Mouse (Mus musculus) limb, embryonic 14.5 days (tissue): Measurements from ENCODE around the gene Smim13. TPM values are rescaled to one million over a fixed set of nuclear protein-coding genes. Genes with fewer than 3 reads are reported as not detected.
A peak's percentile ranks its signal among the peaks of the same experiment; 100 is the strongest.

Experiments used
- ATAC-seq: fragments of 200-750 bp; cut with Nextera tagmentation; 2 replicates; pipeline ENCODE4 v1.8.0; 2017; ENCODE audit warnings: low read depth, moderate number of reproducible peaks, moderate TSS enrichment; ENCODE audit not compliant: low FRiP score
- DNase-seq: peaks from one replicate; pipeline ENCODE4 v3.0.0-alpha.2; 2015; ENCODE audit warnings: low spot score
- H3K27ac ChIP-seq: fragments of 300-500 bp; sonication (generic); replicated peaks from 2 replicates; pipeline ENCODE4 v1.5.1; 2014; ENCODE audit warnings: low read depth, mild to moderate bottlenecking, low read length, moderate library complexity, mixed read lengths
- H3K27me3 ChIP-seq: fragments of 300-500 bp; sonication (generic); 2 replicates; pipeline ENCODE4 v1.6.1; 2014; ENCODE audit warnings: low read length, mixed read lengths; ENCODE audit not compliant: control insufficient read depth, insufficient read depth
- H3K36me3 ChIP-seq: fragments of 300-500 bp; sonication (generic); 2 replicates; pipeline ENCODE4 v1.6.1; 2014; ENCODE audit warnings: mild to moderate bottlenecking, low read length, moderate library complexity, mixed read lengths; ENCODE audit not compliant: control insufficient read depth, insufficient read depth
- H3K4me1 ChIP-seq: fragments of 300-500 bp; sonication (generic); 2 replicates; pipeline ENCODE4 v1.6.1; 2014; ENCODE audit warnings: antibody characterized with exemption, low read length, mixed read lengths; ENCODE audit not compliant: control insufficient read depth, insufficient read depth
- H3K4me2 ChIP-seq: fragments of 300-500 bp; sonication (generic); replicated peaks from 2 replicates; pipeline ENCODE4 v1.6.1; 2014; ENCODE audit warnings: low read depth, mild to moderate bottlenecking, low read length, moderate library complexity; ENCODE audit not compliant: severe bottlenecking
- H3K4me3 ChIP-seq: fragments of 300-500 bp; sonication (generic); replicated peaks from 2 replicates; pipeline ENCODE4 v1.5.1; 2014; ENCODE audit warnings: low read length
- H3K9ac ChIP-seq: fragments of 300-500 bp; sonication (generic); 2 replicates; pipeline ENCODE4 v1.6.1; 2014; ENCODE audit warnings: mild to moderate bottlenecking, low read depth, low read length, moderate library complexity; ENCODE audit not compliant: severe bottlenecking
- H3K9me3 ChIP-seq: fragments of 300-500 bp; sonication (generic); 2 replicates; pipeline ENCODE4 v1.6.1; 2016; ENCODE audit warnings: low read length; ENCODE audit not compliant: control insufficient read depth
- POLR2A ChIP-seq: fragments of 200-500 bp; IDR thresholded peaks from 2 replicates; pipeline ENCODE4 v1.8.0; 2012; ENCODE audit warnings: inconsistent platforms, mild to moderate bottlenecking, moderate library complexity, borderline replicate concordance; ENCODE audit not compliant: insufficient read depth, insufficient read length; ENCODE audit errors: extremely low read depth
- WGBS: fragments of 180-500 bp; shearing (Covaris S2); extraction: QIAGEN DNeasy Blood & Tissue Kit; methylation state at CpG from one replicate; pipeline ENCODE4 v1.1.7; 2014; 5-methylcytosine and 5-hydroxymethylcytosine counted together
- polyA plus RNA-seq, 2 experiments: library from polyadenylated mRNA; depleted of rRNA in 1 of 2; stranded (reverse) in 1 of 2; unstranded in 1 of 2; fragments of >200 nt; fragmentation: Nextera tagmentation in 1 of 2; extraction: Ambion mirVana in 1 of 2; gene quantifications; 2 replicates each; pipeline versions ENCODE4 v1.2.1 to v1.2.3; 2012 to 2014

Smim13 gene
- polyA plus RNA-seq, 2 experiments, result 12.3 to 15.8 TPM

DNA sequence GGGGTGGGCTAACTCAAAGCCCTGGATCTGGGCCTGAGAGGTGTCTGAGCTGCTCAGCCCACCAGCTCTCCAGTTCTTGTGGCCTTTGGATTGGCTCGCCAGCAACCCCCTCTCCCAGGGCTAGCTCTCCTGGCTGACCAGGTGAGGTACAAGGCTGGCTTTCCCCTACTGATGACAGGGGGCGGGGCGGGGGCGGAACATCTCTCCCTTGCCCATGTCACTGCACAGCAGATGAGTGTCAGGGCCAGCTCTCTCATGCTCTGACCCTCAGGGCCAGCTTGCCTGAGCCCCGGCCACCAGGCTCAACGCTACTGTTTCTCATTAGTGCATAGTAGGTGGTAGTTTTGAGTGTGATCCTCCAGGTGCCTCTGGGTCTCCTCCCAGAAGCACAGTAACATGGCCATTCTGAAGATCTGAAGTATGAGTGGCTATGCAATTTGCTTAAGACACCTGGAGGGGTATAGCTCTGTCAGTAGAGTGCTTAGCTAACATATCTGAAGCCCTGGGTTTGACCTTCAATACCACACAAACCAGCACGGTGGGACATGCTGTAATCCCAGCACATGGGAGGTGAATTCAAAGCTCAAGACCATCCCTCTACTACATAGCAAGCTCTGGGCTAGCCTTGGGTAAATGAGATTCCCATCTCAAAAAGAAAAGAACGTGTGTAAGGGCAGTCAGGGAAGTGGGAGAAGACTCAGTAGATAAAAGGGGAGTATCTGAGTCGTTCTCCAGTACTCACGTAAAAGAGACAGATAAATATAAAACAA lies 11.4 kb upstream of the Smim13 start:
- WGBS, result 64% methylated on average over 10 of the region's 10 CpGs
- Histone ChIP-seq H3K36me3 (no peaks in the 10 kb centered on the region), H3K27ac (no peak overlapping the region), H3K9me3 (no peaks in the 10 kb centered on the region), H3K4me1 (no peaks in the 10 kb centered on the region), H3K9ac (no peak overlapping the region), H3K4me2 (no peak overlapping the region), H3K4me3 (no peak overlapping the region), H3K27me3 (no peaks in the 10 kb centered on the region)
- TF ChIP-seq POLR2A, result no peak
- ATAC-seq (no peak), DNase-seq (no peak)

DNA sequence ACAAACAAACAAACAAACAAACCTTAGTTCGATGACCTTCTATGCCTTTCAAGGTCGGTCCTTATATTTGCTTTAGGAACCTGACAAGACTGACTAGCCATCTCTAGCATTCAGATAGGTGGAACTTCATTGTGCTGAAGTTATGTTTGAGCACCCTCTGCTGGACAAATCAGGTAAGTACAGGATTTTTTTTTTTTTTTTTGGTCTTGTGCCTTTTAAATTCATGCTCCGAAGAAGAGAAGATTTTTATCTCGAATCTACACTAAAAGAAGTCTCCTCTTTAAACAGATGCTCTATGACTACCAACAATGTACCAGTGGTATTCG lies 10.9 kb upstream of the Smim13 start:
- H3K4me1 ChIP-seq, result no peaks in the 10 kb centered on the region
- DNase-seq (peak; percentile 63), ATAC-seq (no peak)
- no peaks in the 10 kb centered on the region for H3K27me3 ChIP-seq
- H3K4me2 ChIP-seq, result no peak overlapping the region
- H3K27ac ChIP-seq, result no peak overlapping the region
- 14% methylated on average over 5 of the region's 5 CpGs for WGBS
- H3K4me3 ChIP-seq, result no peak overlapping the region
- H3K36me3 ChIP-seq, result no peaks in the 10 kb centered on the region
- no peaks in the 10 kb centered on the region for H3K9me3 ChIP-seq
- TF ChIP-seq POLR2A, result no peak
- H3K9ac ChIP-seq, result no peak overlapping the region

DNA sequence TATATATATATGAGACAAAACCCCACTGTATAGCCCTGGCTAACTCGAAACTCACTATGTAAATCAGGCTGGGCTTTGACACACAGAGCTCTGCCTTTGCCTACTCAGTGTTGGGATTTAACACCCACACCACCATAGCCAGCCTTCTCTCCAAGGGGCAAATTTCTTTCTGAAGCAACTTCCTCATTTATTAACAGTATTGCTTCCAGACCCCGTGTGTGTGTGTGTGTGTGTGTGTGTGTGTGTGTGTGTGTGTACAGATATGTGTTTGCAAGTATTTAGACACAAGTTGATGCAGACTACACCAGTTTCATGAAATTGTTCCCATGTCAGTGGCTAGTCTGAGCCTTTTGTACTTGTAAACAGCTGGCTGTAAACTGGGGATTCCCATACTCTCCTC lies 8.1 kb upstream of the Smim13 start:
- no peak overlapping the region for H3K9ac ChIP-seq
- DNase-seq (no peak), ATAC-seq (no peak)
- no peaks in the 10 kb centered on the region for H3K27me3 ChIP-seq
- 55% methylated on average over 2 of the region's 2 CpGs for WGBS
- no peaks in the 10 kb centered on the region for H3K4me1 ChIP-seq
- no peak for TF ChIP-seq POLR2A
- H3K9me3 ChIP-seq, result no peaks in the 10 kb centered on the region
- H3K4me3 ChIP-seq, result no peak overlapping the region
- no peak overlapping the region for H3K27ac ChIP-seq
- no peaks in the 10 kb centered on the region for H3K36me3 ChIP-seq
- H3K4me2 ChIP-seq, result no peak overlapping the region

DNA sequence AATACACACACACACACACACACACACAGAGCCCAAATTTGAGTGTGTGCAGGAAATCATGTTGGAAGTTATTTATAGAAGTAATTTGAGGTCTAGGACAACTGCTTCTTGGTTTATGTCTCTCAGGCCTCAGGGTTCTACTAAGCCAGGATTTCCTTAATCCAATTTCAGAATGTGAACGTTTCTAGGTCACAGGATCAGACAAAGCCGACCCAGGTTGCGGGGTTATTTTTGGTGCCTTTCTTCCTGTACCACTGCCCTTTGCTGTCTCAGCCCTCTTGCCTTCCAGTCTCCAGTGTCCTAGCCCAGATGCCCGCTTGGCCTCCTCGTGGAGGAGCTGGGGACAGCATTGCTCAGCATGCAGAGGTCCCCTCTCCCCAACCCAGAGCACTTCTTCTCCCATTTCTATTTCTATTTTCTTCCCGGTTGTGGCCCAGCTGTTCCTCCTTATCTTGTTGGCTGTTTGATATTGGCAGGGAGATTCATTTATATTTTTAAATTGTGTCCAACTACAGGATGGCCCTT lies 5.3 kb upstream of the Smim13 start:
- WGBS, result 51% methylated on average over 6 of the region's 6 CpGs
- no peak overlapping the region for H3K9ac ChIP-seq
- no peaks in the 10 kb centered on the region for H3K36me3 ChIP-seq
- H3K27me3 ChIP-seq, result no peaks in the 10 kb centered on the region
- DNase-seq, result no peak
- no peak overlapping the region for H3K4me3 ChIP-seq
- no peak overlapping the region for H3K4me2 ChIP-seq
- no peak overlapping the region for H3K27ac ChIP-seq
- H3K9me3 ChIP-seq, result no peaks in the 10 kb centered on the region
- no peaks in the 10 kb centered on the region for H3K4me1 ChIP-seq
- no peak for ATAC-seq
- TF ChIP-seq POLR2A, result no peak

DNA sequence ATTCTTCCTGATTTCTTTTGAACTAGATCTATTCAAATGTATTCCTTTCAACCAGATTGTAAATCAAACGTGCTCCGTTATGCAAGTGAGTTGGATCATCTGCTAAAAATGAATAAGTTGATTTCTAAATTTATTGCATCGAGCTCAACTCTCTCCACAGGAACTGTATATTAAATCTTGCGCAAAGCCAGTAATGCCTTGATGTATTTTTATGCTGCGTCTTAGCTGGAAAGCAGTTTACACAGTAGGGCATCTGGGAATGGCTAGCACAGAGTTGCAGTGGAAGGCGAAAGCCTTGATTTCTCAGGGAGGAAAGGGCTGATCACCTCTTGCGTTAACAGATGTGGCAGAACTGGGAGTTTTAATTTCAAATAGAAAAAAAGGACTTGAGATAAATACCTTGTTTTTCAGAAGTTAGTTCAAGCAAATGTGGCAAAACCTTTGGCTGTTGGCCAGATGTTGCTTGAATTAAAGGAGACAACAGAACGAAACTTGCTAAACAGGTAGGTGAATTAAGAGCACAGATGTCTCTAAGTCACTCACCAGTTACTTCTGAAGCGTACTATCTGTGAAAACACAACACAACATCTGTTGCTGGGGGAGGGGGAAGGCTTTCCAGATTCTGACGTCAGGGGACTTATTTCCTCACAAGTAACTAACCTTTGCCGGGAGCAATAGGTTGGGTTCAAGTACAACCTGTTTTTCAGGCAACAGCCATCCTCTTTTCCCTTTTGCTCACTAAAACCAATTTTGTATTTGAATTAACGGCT lies 708 bp upstream of the Smim13 start:
- peak; percentile 58 for DNase-seq
- H3K36me3 ChIP-seq, result no peaks in the 10 kb centered on the region
- peak overlapping the region; percentile 71 for H3K4me2 ChIP-seq
- H3K4me3 ChIP-seq, result peak overlapping the region; percentile 77
- H3K9ac ChIP-seq, result peak overlapping the region; percentile 82
- H3K27me3 ChIP-seq, result no peaks in the 10 kb centered on the region
- H3K4me1 ChIP-seq, result 0 out of 2 replicates have a peak, but pooled peaks cover 5% of the 10 kb centered on the region
- 31% methylated on average over 12 of the region's 12 CpGs for WGBS
- TF ChIP-seq POLR2A, result no peak
- 0 out of 2 replicates have a peak overlapping the region, but pooled peaks have one; percentile 1 for H3K27ac ChIP-seq
- no peaks in the 10 kb centered on the region for H3K9me3 ChIP-seq
- no peak; the same call in 1 of the 2 replicates for ATAC-seq
